Mouse (Mus musculus) gastrocnemius, postnatal 4 days (tissue): Measurements from ENCODE around the gene Hoxa1. TPM values are rescaled to one million over a fixed set of nuclear protein-coding genes. Genes with fewer than 3 reads are reported as not detected.

Experiments
- DNase-seq, 2 experiments: peaks; one replicate each; pipeline ENCODE4 v3.0.0; 2021 to 2022; ENCODE audit warnings: low spot score in 2 of 2, mixed read lengths in 2 of 2
- total RNA-seq, 2 experiments: library from RNA; stranded (reverse); gene quantifications; 2 replicates each; pipeline ENCODE4 v1.2.3; 2021

Hoxa1 gene
- total RNA-seq, 2 experiments from 2014 or later = 0.34 to 0.54 TPM

DNA sequence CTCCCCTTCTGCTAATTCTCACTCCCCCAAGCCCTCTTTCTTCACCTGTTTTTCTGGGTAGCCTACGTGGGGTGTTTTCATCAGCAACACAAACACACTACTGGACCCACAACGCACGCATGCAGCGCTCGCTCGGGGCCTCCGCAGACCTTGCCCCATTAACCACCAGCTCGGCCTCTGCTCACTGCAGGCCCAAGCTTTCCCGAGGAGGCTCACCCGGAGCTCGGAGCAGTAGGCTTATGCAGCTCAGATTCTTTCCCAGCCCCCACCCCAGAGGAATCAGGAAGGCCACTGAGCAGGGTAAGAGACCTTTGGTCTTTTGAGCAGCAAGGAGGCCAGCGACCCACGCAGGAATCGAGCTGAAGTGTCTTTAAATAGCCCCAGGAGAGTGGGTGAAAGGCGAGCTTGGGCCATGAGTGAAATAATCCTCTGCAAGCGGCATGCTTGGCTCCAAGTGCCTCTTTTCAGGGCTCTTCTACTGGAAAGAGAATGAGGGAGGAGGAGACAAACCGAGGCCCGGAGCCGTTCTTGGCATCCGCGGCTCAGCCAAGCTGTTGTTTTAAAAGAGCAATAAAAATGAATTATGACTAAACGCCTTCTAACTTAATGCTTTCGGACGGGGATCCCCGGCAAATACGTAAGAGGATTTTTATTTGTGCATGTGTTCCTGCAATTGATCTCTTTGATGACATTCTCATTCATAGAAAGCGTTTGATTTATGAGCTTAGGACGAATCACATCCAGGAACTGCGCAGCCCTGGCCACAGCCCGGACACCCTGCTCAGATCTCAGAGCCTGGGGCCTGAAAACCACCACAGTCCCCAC lies 2.6 kb upstream of the Hoxa1 start:
- no peak for DNase-seq

DNA sequence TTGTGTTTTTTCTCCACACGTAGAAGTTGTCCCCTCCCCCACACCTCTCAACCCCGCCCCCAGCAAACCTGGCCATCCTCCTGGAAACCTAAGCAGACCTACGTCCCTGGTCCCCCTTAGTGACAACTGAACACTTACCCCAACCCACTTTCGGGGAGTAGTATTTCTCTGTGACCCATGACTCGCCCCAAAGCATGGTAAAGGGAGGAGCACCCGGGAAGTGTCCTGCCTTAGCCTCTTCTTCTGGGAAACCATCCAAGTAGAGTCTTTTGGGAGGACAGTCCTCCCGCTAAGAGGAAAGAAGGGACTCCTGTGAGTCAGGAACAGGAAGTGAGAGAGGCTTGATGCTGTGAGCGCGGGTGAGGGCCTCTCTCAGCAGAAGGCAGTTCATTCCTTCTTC lies 1.9 kb upstream of the Hoxa1 start:
- no peak for DNase-seq

DNA sequence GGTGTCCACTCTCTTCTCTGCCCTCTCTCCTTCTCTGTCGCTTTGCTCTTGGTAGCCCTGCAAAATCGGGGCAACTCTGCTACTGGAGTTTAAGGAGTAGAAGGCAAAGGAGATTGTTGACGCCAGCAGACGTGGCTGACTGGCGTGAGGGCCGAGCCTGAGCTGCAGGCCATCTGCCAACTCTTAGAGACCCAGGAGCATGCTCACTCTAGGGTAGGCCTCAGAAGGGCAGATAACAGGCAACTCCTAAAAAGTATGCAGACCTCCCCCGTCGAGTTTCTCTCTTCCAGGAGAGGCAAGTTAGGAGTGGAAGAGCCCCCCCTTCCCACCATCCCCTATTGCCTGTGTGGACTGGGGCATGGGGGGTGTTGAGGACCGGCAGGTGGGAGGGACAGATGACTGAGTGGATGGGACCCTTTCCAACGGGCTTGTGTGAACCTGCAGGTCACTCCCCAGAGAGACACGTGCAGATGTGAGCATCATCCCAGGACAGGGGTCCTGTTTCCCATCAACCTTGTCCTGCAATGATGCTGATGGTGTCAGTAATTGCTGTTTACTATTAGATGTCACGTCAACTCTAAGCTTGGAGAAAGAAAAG lies 1.1 kb upstream of the Hoxa1 start:
- DNase-seq = no peak

DNA sequence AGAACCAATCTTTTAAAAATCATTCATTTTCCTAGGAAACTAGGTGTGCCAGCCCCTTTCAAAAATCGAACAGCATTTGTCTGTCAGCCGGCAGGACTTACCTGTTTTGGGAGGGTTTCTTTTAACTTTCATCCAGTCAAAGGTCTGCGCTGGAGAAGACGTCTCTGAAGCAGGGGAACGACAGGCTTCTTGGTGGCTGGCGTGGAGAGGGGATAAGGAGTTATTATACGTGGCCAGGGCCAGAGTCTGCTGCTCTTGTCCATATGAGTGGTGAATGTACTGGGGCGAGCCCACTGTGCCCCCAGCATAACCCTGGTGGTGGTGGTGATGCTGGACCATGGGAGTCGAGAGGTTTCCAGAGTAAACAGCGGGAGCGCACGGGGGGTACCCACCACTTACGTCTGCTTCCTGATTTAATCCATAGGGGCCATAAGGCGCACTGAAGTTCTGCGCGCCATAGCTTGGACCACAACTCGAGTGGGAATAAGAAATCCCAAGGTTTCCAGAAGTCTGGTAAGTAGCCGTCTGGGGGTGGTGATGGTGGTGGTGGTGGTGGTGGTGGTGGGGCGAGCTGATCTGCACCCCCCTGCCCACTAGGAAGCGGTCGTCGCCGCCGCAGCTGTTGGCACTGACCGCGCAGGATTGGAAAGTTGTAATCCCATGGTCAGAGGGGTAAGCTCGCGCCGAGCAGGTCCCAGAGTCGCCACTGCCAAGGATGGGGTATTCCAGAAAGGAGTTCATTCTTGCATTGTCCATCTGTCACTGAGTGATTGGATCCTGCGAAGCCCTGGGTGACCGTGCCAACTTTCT lies 446 bp downstream of the Hoxa1 start:
- DNase-seq = no peak

DNA sequence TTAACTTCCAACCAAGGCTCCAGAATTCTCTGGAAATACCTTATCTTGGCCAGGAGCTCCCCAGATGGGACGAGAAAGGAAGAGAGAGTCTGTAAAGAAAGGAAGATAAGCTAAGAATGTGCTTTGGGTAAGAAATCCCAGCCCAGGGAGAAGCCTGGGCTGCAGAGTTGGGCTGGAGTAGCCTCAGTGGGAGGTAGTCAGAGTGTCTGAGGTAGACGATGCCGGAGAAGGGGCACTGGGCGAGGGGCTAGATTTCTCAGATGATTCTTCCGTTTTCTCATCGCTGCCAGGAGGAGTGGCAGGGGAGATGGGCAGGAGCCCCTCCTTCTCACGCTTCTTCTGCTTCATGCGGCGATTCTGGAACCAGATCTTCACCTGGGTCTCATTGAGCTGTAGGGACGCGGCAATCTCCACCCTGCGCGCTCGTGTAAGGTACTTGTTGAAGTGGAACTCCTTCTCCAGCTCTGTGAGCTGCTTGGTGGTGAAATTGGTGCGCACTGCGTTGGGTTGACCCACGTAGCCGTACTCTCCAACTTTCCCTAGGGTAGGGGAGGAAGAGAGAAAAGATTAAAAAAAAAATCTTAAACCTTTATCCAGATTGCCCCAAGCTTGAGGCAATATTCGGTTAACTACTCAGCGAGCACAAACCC lies 1.4 kb downstream of the Hoxa1 start:
- DNase-seq = no peak

DNA sequence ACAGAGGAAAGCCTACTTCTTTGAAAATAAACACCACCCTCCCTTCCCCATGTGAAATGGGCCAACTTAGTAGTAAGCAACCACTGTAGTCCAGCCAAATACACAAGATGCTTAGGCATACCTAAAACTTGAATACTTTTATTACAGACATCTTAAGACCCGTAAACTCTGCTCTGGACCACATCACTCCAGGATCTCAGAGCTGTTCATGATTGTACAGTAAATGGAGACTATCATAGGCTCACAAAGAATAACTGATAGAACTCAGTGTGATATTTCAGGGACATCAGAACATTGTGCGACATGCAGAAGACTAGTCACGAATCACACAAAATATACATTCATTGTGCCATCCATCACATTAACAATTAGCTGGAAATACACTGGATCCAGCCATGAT lies 2.6 kb downstream of the Hoxa1 start:
- DNase-seq = no peak

DNA sequence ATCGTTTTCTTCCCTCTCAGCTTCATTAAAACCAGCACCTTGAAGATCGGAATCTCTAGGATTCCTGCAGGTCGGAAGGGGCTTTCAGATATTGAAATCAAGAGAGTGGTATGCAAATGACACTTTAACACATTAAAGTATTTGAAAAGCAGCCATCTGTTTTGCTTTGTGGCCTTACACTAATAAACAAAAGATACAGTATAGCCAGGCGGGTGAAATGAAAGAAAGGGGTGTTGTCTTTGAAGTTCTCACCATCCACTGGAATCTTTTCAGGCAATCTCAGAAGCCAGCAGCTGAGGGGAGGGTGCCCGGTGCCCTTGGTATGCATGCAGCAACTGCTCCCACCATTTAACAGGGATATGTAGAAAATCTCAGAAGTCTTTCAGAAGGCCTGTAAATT lies 4.1 kb downstream of the Hoxa1 start:
- DNase-seq = no peak

DNA sequence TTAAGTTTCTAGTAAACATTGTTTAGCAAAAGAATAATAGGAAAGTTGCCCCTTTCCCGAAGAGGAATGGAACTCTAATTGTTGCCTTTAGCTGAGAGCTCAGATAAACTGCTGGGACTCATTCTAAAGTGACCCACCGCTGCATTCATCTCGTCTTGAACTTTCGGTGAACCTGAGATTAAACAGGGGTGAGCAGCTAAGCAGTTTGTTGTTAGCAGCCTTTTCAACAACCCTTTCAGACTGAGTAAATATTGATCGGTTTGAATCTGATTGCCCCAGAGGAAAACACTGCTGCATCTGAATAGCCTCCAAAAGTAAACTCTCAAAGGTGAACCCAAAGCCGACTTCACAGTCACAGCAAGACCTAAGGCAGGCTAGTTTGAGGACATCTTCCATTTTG lies 4.8 kb downstream of the Hoxa1 start:
- DNase-seq = no peak

DNA sequence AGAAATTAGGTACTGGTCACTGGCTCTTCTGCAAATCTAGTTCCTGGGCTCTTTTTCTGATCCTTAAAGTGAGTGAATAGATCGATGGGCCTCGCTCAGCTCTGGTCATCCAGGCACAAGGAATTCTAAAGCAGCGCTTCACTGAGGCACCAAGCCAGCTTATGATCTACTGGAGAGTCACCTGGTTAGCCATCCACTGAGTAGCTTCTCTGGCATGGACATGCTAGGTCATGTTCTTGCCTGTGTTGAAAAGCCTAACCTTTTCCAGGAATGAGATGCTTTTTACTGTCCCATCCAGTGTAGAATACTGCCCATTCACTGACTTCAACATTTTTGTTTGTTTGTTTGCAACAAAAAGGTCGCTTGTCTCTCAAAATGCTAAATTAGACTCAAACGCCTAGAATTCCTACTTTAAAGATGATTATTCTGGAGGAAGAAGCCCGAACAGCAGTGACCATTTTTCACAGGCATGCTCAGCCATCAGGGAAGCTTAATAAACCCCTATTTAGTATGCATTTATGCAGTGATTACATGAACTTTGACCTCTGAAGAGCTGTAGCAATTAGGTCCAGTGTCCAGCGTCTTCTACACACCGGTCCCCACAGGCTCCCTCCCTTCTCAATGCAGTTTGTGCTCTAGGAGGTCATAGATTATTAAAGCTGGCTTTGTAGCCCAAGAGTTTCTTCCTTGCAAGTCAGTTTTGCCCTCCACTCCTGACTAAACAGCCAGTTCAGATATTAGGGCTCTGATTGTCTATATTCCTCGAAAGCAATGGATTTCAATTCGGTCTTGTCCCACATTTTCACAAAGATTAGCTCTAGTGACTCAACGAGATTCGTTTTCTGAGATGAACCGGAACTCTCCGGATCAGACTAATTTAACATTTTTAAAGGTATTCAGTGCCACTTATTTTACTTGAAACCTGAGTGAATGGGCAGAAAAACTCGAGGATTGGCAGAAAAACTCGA lies 5.6 kb downstream of the Hoxa1 start:
- no peak for DNase-seq

DNA sequence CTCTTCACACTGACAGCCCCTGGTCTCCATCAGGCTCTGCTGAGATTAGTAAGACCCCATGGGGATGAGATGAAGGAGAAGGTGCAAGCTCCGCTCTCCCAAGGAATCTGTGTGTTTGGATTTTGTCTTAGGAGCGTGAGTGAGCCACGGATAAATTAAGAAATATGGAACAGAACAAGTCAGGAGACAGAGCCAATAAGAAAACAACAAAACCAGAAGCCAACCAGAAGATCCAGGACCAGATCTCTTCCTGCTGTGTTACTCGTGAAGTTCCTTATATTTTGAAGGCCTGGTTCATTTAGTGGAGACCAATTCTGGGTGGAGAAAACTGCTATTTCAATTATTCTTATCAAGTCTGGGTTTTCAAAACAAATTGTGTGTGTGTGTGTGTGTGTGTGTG lies 6.5 kb downstream of the Hoxa1 start:
- no peak for DNase-seq

DNA sequence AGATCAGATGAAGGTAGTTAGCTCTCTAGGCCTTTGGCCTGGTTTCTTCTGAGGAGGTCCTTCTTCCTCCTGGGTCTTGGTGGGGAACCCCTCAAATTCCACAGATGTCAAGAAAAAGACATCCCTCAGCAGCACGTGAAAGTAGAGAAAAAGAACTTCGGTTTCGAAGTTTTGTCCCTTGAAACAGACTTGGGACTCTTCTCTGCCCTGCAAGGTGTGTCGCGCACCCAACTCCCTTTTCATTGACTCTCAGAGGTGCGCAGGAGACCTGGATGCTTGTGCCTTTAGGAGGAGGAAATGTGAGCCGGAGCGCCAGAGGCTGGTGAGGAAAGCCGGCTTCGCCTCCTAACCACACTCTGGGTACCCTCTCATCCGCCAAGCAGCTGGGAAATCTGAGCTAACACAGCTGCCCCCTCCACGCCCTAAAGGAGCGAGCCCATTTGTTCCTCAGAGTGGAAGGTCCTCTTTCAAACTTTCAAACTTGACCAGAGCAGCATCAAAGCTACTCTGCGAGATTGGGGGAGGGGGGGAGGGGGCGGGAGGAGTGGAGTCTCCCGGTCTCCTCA lies 7.6 kb downstream of the Hoxa1 start:
- DNase-seq = no peak

DNA sequence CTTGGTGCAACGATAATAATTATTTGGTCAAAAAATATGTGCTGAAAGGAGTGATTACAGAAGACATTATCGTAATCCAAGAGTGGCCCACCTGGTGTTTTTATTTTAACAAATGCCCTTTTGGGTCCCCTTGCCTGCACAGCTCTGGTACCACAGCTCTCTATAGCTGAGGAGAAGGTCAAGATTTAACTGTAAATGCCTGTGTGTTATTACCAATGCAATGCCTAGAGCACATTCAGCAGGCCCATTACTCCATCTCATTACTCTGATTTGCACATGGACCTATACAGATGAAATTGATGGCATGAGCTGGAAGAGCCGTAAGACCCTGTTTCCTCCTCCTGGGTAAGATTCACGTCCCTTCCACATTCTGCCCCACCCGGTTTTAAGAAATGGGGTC lies 19.0 kb downstream of the Hoxa1 start:
- no peak for DNase-seq

DNA sequence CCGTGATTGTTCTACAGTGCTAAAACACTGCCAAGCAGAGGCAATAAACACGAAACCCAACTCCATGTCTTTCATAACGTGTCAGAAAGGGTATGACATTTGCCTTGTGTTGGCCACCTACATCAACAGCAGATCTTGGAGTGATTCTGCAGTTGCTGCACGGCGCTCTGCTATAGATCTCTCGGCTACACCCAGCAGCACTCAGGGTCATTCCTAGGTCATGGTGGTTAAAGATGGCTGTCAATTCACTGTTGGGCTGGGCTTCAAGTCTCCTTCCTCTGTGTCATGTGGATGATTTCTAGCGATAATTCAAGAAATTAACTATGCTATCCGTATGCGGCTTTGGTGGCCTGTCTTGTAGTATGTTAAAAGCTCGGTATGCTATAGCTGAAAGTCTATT lies 19.5 kb downstream of the Hoxa1 start:
- no peak for DNase-seq

DNA sequence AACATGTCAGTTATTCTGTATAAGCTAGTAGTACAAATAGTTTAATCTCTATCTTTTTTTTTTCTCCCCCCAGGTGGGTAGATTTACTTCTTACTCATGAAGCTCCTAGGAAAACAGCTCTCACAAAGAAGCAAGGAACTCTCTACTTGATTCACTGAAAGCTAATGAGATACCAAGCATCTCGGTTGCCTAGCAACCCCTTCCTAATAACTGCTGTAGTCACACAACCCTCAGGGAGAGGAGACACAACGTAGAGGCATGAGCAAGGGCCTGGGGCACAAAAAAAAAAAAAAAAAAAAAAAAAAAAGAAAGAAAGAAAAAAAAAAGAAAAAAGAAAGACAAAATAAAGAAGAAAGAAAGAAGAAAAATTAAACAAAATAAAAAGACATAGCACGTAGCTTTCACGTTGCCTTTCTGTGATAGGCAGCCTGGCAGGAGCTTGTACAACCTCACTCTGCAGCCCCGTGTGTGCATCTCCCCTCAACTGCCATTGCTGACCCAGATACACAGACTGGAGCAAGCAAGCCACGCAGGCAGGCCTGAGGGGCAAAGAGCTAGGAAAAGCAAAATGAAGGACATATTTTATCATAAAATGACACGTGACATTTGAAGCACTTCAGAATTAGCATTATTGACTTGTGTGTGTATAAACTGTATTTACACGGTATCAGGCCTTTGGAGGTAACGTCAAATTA lies 20.1 kb downstream of the Hoxa1 start:
- DNase-seq = no peak

DNA sequence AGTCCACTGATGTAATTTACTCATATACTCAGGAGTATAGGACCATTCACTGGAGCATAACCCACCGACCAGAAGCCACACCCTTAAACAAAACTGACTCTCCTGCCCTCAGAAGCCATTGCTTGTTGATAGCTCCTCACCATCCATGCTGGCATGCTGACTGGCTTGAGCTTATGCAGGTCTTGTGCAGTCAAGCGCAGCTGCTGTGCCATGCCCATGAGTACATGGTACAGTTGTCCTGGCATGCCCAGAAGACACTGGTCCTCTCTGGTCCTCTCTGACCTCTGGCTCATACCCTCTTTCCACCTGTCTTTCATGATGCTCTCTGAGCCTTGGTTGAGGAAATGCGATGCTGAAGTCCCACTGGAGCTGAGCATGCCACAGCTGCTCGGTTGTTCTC lies 34.4 kb downstream of the Hoxa1 start:
- DNase-seq = no peak

DNA sequence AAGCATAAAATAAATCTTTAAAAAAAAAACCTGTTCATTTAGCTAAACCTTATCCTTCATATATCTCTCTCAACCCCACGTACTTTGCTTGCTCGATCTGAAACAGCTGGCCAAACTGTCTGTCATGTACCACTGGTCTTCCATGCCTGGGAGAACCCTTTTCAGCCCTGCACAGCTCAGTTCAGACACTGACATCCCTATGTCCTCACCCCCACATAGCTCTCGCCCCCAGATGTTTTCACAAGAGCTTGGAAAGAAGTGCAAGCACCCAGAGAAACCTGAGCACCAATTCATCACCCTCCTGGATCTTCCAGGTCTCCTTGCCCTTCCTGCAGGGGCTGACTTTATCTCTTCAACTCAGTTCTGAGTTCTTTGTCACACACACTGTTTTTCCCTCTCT lies 36.9 kb downstream of the Hoxa1 start:
- no peak for DNase-seq

DNA sequence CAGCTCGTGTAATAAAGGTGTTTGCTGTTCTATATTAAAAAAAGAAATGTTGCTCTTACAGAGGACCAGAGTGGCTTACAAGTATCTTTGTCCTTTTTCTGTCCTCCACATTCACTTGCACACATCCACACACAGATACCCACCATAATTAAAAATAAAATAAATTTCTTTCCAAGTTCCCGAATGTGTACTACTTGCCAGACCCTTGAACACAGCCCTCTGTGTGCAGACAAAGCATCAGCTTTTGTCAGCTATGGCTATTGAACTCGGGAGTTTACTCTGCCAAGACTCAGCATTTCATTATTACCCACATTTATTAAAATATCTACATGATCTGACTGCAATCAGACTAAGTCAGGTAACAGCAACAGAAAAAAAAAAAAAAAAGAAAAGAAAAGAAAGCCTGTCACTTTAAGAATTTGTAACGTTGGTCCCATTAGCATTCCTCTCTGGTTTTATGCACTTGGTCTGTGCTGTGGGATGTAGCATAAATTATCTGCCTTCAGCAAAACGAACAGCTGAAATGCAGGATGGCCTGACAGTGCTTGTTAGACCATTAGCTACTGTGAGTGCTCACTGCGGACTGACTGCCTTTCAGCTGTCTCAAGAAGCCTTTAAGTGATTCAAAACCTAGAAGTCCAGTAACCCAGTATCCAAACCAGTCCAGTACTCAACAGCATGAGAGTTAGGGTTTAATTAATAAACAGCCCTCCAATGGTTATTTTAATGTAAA lies 39.0 kb downstream of the Hoxa1 start:
- no peak for DNase-seq

DNA sequence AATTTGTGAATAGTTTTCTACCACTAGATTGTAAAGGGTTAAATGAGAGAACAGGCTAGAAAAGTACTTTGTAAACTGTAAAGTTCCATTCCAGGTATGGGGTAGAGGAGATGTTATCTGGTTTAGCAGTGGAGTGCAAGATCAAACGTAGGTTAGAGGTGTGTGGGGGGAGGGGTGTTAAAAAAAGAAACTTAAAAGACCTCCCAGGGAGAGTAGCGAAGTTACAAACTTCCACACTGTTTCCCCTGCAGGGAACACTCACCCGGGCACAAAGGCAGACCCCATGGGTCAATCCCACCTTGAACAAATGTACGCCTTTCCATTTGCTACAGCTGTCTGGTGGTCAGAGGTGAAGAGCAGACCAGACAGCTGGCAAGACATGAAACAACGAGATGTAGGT lies 42.2 kb downstream of the Hoxa1 start:
- no peak for DNase-seq

DNA sequence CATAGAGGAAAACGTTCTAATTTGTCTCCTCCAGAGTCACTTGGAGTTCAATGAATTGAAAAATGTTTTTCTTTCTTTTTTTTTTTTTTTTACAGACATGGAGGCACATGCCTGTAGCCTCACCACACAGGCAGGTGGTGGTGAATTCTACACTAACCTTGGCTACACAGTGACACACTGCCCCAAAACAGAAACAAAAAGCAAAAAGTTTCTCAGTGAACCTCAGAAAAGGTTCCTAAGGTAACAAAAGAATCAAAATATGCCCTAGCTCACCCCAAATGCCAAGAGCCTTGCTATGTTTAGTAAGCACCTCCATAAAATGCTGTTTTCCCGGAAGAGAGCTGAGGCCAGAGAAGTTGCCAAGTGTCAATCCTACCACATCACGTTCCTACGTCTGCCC lies 46.3 kb downstream of the Hoxa1 start:
- DNase-seq = no peak
